Mouse (Mus musculus): ENCODE results near the gene Rcbtb2. TPM values are rescaled to one million over a fixed set of nuclear protein-coding genes. Genes with fewer than 3 reads are reported as not detected.
A peak's percentile ranks its signal among the peaks of the same experiment; 100 is the strongest.

Gene Rcbtb2
- total and polyA plus RNA-seq, 3 experiments: 34.1 to 49.0 (median 36.9) TPM

GRCm38 (mm10) chr14:73106234-73106711 is 16.6 kb upstream of the Rcbtb2 start:
- peak; percentile 61 for DNase-seq (ENCODE audit: extremely low read depth)

GRCm38 (mm10) chr14:73106957-73107356 is 15.9 kb upstream of the Rcbtb2 start:
- Histone ChIP-seq H3K4me1 (ENCODE audit: control insufficient read depth in 1 of 2, insufficient read depth in 2 of 2) (peaks cover 16 to 38% of the 10 kb centered on the region in 2 experiments), H3K27ac (ENCODE audit: insufficient read depth, low read depth) (no peak overlapping the region), H3K36me3 (replicated peaks in 1 of 2; ENCODE audit: control insufficient read depth in 1 of 2, insufficient read depth in 1 of 2, low read length in 1 of 2) (no peaks in the 10 kb centered on the region), H3K9ac (ENCODE audit: insufficient read depth, low read depth) (no peak overlapping the region), H3K79me2 (replicated peaks; ENCODE audit: control insufficient read depth, extremely low read depth, insufficient read depth, poor library complexity, severe bottlenecking) (no peaks in the 10 kb centered on the region), H3K4me2 (ENCODE audit: insufficient read depth, low read depth, poor library complexity, severe bottlenecking) (no peak overlapping the region), H3K27me3 (replicated peaks) (no peaks in the 10 kb centered on the region), H3K4me3 (replicated peaks in 1 of 3; ENCODE audit: low read depth in 2 of 3, low read length in 2 of 3, poor library complexity in 1 of 3) (no peak overlapping the region), H3K9me3 (replicated peaks; ENCODE audit: low read length) (no peaks in the 10 kb centered on the region)
- dilution Hi-C loops (cut with MboI; ENCODE audit: extremely low pct_ligation_motif_present, extremely low pct_unique_long_range_greater_than_20kb, low sequenced_read_pairs): no loop called here
- TF ChIP-seq MAX (IDR thresholded peaks at IDR 0.05; ENCODE audit: low read length) (0 out of 2 replicates have a peak, but pooled peaks have one; percentile 9), NRF1 (IDR thresholded peaks at IDR 0.05; ENCODE audit: low read depth, low read length) (no peak), CHD1 (IDR thresholded peaks at IDR 0.05; ENCODE audit: low read depth, low read length) (0 out of 2 replicates have a peak, but pooled peaks have one; percentile 41), CTCF (conservative IDR thresholded peaks at IDR 0.05 in 1 of 2, IDR thresholded peaks at IDR 0.05 in 1 of 2; ENCODE audit: low read depth in 2 of 2, low read length in 2 of 2) (no peak)
- no peak for DNase-seq (ENCODE audit: extremely low read depth)
- in situ Hi-C loops (cut with MboI; ENCODE audit: low pct_ligation_motif_present, low pct_unique_long_range_greater_than_20kb, low sequenced_read_pairs): loop anchor here (5.0 to 25.0 kb wide), 3 partner anchors 200 to 732 kb away; no protein-coding TSS in a partner anchor

More at GRCm38 (mm10) chr14:73106234-73106711, 16.6 kb upstream of the Rcbtb2 start:
- H3K27ac ChIP-seq (ENCODE audit: insufficient read depth, low read depth): no peak overlapping the region
- no peaks in the 10 kb centered on the region for H3K27me3 ChIP-seq (replicated peaks)
- no peaks in the 10 kb centered on the region for H3K79me2 ChIP-seq (replicated peaks; ENCODE audit: control insufficient read depth, extremely low read depth, insufficient read depth, poor library complexity, severe bottlenecking)
- peak overlapping the region in 1 of 3 experiments; percentile 17 for H3K4me3 ChIP-seq (replicated peaks in 1 of 3; ENCODE audit: low read depth in 2 of 3, low read length in 2 of 3, poor library complexity in 1 of 3)
- dilution Hi-C loops (cut with MboI; ENCODE audit: extremely low pct_ligation_motif_present, extremely low pct_unique_long_range_greater_than_20kb, low sequenced_read_pairs) (no loop called here), in situ Hi-C loops (cut with MboI; ENCODE audit: low pct_ligation_motif_present, low pct_unique_long_range_greater_than_20kb, low sequenced_read_pairs) (loop anchor here (5.0 to 25.0 kb wide), 3 partner anchors 201 to 731 kb away; no protein-coding TSS in a partner anchor)
- H3K4me2 ChIP-seq (ENCODE audit: insufficient read depth, low read depth, poor library complexity, severe bottlenecking): peak overlapping the region; percentile 58
- H3K9ac ChIP-seq (ENCODE audit: insufficient read depth, low read depth): peak overlapping the region; percentile 22; the same call in 1 of the 2 replicates
- H3K4me1 ChIP-seq (ENCODE audit: control insufficient read depth in 1 of 2, insufficient read depth in 2 of 2): peaks cover 16 to 37% of the 10 kb centered on the region in 2 experiments
- no peaks in the 10 kb centered on the region for H3K36me3 ChIP-seq (replicated peaks in 1 of 2; ENCODE audit: control insufficient read depth in 1 of 2, insufficient read depth in 1 of 2, low read length in 1 of 2)
- H3K9me3 ChIP-seq (replicated peaks; ENCODE audit: low read length): no peaks in the 10 kb centered on the region
- peak; percentile 29 to 82; a peak in 3 of 4 replicates for TF ChIP-seq CTCF (conservative IDR thresholded peaks at IDR 0.05 in 1 of 2, IDR thresholded peaks at IDR 0.05 in 1 of 2; ENCODE audit: low read depth in 2 of 2, low read length in 2 of 2)
- TF ChIP-seq SIN3A (IDR thresholded peaks at IDR 0.05; ENCODE audit: low read length): peak; percentile 43; the same call in 1 of the 2 replicates
- 0 out of 2 replicates have a peak, but pooled peaks have one; percentile 29 for TF ChIP-seq MEF2A (IDR thresholded peaks at IDR 0.05; ENCODE audit: borderline replicate concordance, low read depth, low read length)
- peak; percentile 5; the same call in 1 of the 2 replicates for TF ChIP-seq IRF4 (IDR thresholded peaks at IDR 0.05; ENCODE audit: low read depth, low read length)
- TF ChIP-seq JUN (IDR thresholded peaks at IDR 0.05; ENCODE audit: insufficient read depth, low read depth, low read length): no peak
- peak; percentile 15; the same call in 1 of the 2 replicates for TF ChIP-seq MXI1 (IDR thresholded peaks at IDR 0.05; ENCODE audit: low read depth, low read length)
- 0 out of 2 replicates have a peak, but pooled peaks have one; percentile 45 for TF ChIP-seq MYC (IDR thresholded peaks at IDR 0.05; ENCODE audit: low read depth, low read length)
- peak; percentile 86 for TF ChIP-seq ZC3H11A (IDR thresholded peaks at IDR 0.05; ENCODE audit: low read depth, low read length)
- TF ChIP-seq POLR2AphosphoS2 (IDR thresholded peaks at IDR 0.05; ENCODE audit: low read depth, low read length): no peak
- no peak for TF ChIP-seq ETS1 (conservative IDR thresholded peaks at IDR 0.05; ENCODE audit: low read depth, low read length)
- peak; percentile 88 for TF ChIP-seq SMC3 (IDR thresholded peaks at IDR 0.05; ENCODE audit: low read depth, low read length)
- peak; percentile 90 for TF ChIP-seq RAD21 (IDR thresholded peaks at IDR 0.05; ENCODE audit: low read depth, low read length)
- TF ChIP-seq ZNF384 (IDR thresholded peaks at IDR 0.05; ENCODE audit: low read depth, low read length): peak; percentile 100
- TF ChIP-seq BHLHE40 (IDR thresholded peaks at IDR 0.05; ENCODE audit: low read depth, low read length): 0 out of 2 replicates have a peak, but pooled peaks have one; percentile 7

Measured in CH12.LX (cell line).